Mouse (Mus musculus): Measurements from ENCODE around the gene Dnajc28. TPM values are rescaled to one million over a fixed set of nuclear protein-coding genes. Genes with fewer than 3 reads are reported as not detected.

The Dnajc28 gene
- 5.8 and 6.5 TPM in 2 replicates for polyA plus RNA-seq (2014; fragmentation: Nextera tagmentation; extraction: Ambion mirVana)

DNA sequence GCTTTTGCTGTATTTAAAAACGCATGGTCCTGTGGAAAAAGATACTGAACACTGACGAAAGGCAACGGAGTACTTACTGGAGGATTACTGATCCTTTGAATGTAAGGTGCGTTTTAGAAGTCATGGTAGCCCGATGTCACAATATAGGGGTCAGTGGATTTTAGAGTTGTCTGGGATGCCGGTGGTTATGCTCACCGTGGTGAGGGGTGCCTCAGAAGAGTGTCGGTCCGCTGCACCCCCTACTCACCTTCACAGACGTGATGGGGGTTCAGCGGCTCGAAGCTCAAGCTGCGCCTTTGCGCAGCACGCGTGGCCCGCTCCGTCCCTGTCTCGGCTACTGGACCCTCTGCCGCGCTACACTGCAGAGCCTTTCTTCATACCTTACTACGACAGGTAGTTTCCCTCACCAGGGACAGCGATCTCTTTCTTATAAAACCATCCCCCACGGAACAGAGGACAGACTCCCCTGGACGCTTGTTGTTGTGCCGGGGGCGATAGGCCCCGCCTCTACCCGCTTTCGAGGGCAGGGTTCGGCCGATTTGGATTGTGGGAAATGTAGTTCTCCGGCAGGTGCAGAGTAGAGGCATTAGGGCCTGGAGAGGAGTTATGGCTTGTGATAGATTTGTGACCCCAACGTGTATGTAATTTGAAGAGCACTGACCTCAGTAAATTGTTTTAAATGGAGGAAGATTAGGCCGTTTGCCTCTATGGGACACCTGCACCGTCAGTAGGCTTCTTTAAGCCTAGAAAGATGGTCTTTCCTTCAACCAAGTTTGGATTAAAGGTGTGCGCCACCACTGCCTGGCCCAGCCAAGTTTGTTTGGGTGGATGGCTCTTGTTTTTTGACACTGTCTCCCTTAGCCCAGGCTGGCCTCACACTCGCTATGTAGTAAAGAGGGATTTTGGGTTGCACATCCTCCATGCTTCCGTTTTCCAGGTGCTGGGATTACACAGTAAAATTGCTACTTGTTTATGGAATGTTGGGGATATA, at the start of gene Dnajc28:
TSS of gene Dnajc28 (minus strand) at position 516 of the 991 bp plus-strand sequence.
- Histone ChIP-seq H3K9me3 (ENCODE audit: control insufficient read depth, low read length) (no peaks in the 10 kb centered on the region), H3K4me3 (ENCODE audit: control insufficient read depth in 1 of 2, insufficient read depth in 1 of 2, low read depth in 1 of 2, low read length in 2 of 2) (peak within 1 kb of the TSS; percentile 78 to 82), H3K27me3 (ENCODE audit: control insufficient read depth, insufficient read depth, low read length) (no peaks in the 10 kb centered on the region), H3K27ac (replicated peaks in 1 of 2; ENCODE audit: control insufficient read depth in 1 of 2, insufficient read depth in 1 of 2, low read depth in 2 of 2, low read length in 2 of 2) (no peak within 1 kb of the TSS), H3K36me3 (ENCODE audit: control insufficient read depth, insufficient read depth, low read length) (peaks cover 41% of the 10 kb centered on the region), H3K4me1 (ENCODE audit: control insufficient read depth in 2 of 2, insufficient read depth in 2 of 2, low read length in 2 of 2) (no peaks in the 10 kb centered on the region), H3K4me2 (ENCODE audit: low read length) (peak within 1 kb of the TSS; percentile 91), H3K9ac (ENCODE audit: low read length) (peak within 1 kb of the TSS; percentile 85)
- WGBS: 10% methylated on average over 39 of the region's 39 CpGs
- peak; percentile 81 for ATAC-seq (ENCODE audit: insufficient number of reproducible peaks, insufficient read depth, low FRiP score, low read depth)

DNA sequence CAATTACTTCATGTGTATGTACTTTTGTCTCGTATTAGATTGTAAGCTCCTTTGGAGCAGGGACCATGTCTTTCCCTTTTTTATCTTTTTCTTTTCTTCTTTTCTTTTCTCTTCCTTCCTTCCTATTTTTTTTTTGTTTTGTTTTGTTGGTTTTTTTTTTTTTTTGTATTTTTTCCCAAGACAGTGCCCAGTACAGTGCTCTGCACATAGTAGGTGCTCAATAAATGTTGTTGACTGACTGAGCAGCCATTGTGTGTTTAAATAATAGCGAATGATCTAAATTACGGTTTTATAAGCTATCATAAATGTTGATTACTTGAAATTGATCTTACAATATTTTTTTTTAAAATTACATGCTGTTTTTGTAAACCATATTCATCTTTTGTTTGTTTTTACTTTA, 45.0 kb upstream of the Dnajc28 start:
- Histone ChIP-seq H3K27me3 (ENCODE audit: control insufficient read depth, insufficient read depth, low read length) (no peaks in the 10 kb centered on the region), H3K9ac (ENCODE audit: low read length) (no peak overlapping the region), H3K36me3 (ENCODE audit: control insufficient read depth, insufficient read depth, low read length) (peaks cover 97% of the 10 kb centered on the region), H3K4me3 (ENCODE audit: control insufficient read depth in 1 of 2, insufficient read depth in 1 of 2, low read depth in 1 of 2, low read length in 2 of 2) (no peak overlapping the region), H3K4me2 (ENCODE audit: low read length) (no peak overlapping the region), H3K4me1 (ENCODE audit: control insufficient read depth in 2 of 2, insufficient read depth in 2 of 2, low read length in 2 of 2) (peaks cover 0 to 3% of the 10 kb centered on the region in 2 experiments; a peak in 1 of 4 replicates), H3K9me3 (ENCODE audit: control insufficient read depth, low read length) (no peaks in the 10 kb centered on the region), H3K27ac (replicated peaks in 1 of 2; ENCODE audit: control insufficient read depth in 1 of 2, insufficient read depth in 1 of 2, low read depth in 2 of 2, low read length in 2 of 2) (no peak overlapping the region)
- WGBS: 95% methylated on average over 3 of the region's 3 CpGs
- no peak for ATAC-seq (ENCODE audit: insufficient number of reproducible peaks, insufficient read depth, low FRiP score, low read depth)

DNA sequence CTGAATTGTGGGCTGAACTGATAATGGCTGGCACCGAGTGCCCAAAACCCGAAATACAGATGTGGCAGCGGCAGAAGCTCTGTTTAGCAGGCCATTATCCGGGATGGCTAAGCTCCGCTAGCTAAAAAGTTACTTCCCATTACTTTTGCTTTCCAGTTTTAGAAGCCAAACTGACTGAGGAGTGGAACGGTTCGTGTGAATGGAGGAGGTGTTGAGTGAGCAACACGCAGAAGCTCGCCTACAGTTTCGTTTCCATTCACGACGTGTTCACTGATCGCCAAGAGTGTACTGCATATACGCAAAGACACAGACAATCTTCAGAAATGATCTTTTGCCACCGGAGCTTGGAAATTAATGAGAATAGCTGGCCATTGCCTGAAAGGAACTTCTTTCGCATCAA, 43.5 kb upstream of the Dnajc28 start:
- no peak overlapping the region for H3K9ac ChIP-seq (ENCODE audit: low read length)
- H3K27ac ChIP-seq (replicated peaks in 1 of 2; ENCODE audit: control insufficient read depth in 1 of 2, insufficient read depth in 1 of 2, low read depth in 2 of 2, low read length in 2 of 2): no peak overlapping the region
- no peak overlapping the region for H3K4me2 ChIP-seq (ENCODE audit: low read length)
- H3K27me3 ChIP-seq (ENCODE audit: control insufficient read depth, insufficient read depth, low read length): no peaks in the 10 kb centered on the region
- peaks cover 98% of the 10 kb centered on the region for H3K36me3 ChIP-seq (ENCODE audit: control insufficient read depth, insufficient read depth, low read length)
- ATAC-seq (ENCODE audit: insufficient number of reproducible peaks, insufficient read depth, low FRiP score, low read depth): no peak
- WGBS: 89% methylated on average over 16 of the region's 16 CpGs
- peaks cover 0 to 6% of the 10 kb centered on the region in 2 experiments; a peak in 1 of 4 replicates for H3K4me1 ChIP-seq (ENCODE audit: control insufficient read depth in 2 of 2, insufficient read depth in 2 of 2, low read length in 2 of 2)
- no peak overlapping the region for H3K4me3 ChIP-seq (ENCODE audit: control insufficient read depth in 1 of 2, insufficient read depth in 1 of 2, low read depth in 1 of 2, low read length in 2 of 2)
- no peaks in the 10 kb centered on the region for H3K9me3 ChIP-seq (ENCODE audit: control insufficient read depth, low read length)

DNA sequence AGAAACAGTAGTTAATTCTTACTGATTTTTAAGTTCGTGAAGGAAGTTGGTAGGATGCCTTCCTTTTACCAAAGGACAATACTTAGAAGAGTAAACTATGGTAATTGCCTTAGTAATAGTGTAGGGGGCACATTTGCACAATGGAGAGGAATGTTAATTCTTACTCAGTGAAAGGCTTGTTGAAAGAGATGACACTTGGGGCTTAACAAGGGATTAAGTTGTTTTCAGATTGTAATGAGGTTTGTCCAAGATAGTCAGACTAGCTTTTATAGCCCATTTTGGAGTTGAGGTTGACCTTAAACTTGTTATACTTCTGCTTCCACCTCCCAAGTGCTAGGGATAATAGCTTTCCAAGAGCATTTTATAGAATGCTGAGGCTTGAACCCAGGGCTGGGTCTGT, 42.6 kb upstream of the Dnajc28 start:
- H3K27ac ChIP-seq (replicated peaks in 1 of 2; ENCODE audit: control insufficient read depth in 1 of 2, insufficient read depth in 1 of 2, low read depth in 2 of 2, low read length in 2 of 2): no peak overlapping the region
- no peak overlapping the region for H3K4me3 ChIP-seq (ENCODE audit: control insufficient read depth in 1 of 2, insufficient read depth in 1 of 2, low read depth in 1 of 2, low read length in 2 of 2)
- WGBS: 87% methylated on average over 1 of the region's 1 CpGs

DNA sequence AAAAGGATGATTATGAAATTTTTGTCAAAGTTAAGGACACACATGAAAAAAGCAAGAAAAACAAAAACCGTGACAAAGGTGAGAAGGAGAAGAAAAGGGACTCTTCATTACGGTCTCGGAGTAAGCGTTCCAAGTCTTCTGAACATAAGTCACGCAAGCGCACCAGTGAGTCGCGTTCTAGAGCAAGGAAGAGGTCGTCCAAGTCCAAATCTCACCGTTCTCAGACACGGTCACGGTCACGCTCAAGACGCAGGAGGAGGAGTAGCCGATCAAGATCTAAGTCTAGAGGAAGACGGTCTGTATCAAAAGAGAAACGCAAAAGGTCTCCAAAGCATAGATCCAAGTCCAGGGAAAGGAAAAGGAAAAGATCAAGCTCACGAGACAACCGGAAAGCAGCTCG, 41.0 kb upstream of the Dnajc28 start:
- 96% methylated on average over 20 of the region's 20 CpGs for WGBS
- no peaks in the 10 kb centered on the region for H3K9me3 ChIP-seq (ENCODE audit: control insufficient read depth, low read length)
- no peak overlapping the region for H3K27ac ChIP-seq (replicated peaks in 1 of 2; ENCODE audit: control insufficient read depth in 1 of 2, insufficient read depth in 1 of 2, low read depth in 2 of 2, low read length in 2 of 2)
- H3K4me1 ChIP-seq (ENCODE audit: control insufficient read depth in 2 of 2, insufficient read depth in 2 of 2, low read length in 2 of 2): peaks cover 0 to 6% of the 10 kb centered on the region in 2 experiments; a peak in 1 of 4 replicates
- no peak overlapping the region for H3K4me3 ChIP-seq (ENCODE audit: control insufficient read depth in 1 of 2, insufficient read depth in 1 of 2, low read depth in 1 of 2, low read length in 2 of 2)
- H3K9ac ChIP-seq (ENCODE audit: low read length): no peak overlapping the region
- H3K36me3 ChIP-seq (ENCODE audit: control insufficient read depth, insufficient read depth, low read length): peaks cover 98% of the 10 kb centered on the region
- H3K4me2 ChIP-seq (ENCODE audit: low read length): no peak overlapping the region
- no peaks in the 10 kb centered on the region for H3K27me3 ChIP-seq (ENCODE audit: control insufficient read depth, insufficient read depth, low read length)
- ATAC-seq (ENCODE audit: insufficient number of reproducible peaks, insufficient read depth, low FRiP score, low read depth): no peak

More for the DNA sequence above, 42.6 kb upstream of the Dnajc28 start:
- peaks cover 98% of the 10 kb centered on the region for H3K36me3 ChIP-seq (ENCODE audit: control insufficient read depth, insufficient read depth, low read length)
- peaks cover 0 to 6% of the 10 kb centered on the region in 2 experiments; a peak in 1 of 4 replicates for H3K4me1 ChIP-seq (ENCODE audit: control insufficient read depth in 2 of 2, insufficient read depth in 2 of 2, low read length in 2 of 2)
- no peak overlapping the region for H3K4me2 ChIP-seq (ENCODE audit: low read length)
- H3K27me3 ChIP-seq (ENCODE audit: control insufficient read depth, insufficient read depth, low read length): no peaks in the 10 kb centered on the region
- H3K9me3 ChIP-seq (ENCODE audit: control insufficient read depth, low read length): no peaks in the 10 kb centered on the region
- no peak for ATAC-seq (ENCODE audit: insufficient number of reproducible peaks, insufficient read depth, low FRiP score, low read depth)
- no peak overlapping the region for H3K9ac ChIP-seq (ENCODE audit: low read length)

DNA sequence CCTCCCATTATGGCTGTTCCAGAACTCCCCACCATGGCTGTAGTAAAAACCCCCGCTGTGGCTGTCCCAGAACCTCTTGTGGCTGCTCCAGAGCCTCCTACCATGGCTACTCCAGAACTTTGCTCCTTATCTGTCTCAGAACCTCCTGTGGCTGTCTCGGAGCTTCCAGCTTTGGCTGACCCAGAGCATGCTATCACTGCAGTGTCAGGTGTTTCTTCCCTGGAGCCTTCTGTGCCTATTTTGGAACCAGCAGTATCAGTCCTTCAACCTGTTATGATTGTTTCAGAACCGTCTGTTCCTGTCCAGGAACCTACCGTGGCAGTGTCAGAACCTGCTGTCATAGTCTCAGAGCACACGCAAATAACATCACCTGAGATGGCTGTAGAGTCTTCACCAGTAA, 39.6 kb upstream of the Dnajc28 start:
- peaks cover 97% of the 10 kb centered on the region for H3K36me3 ChIP-seq (ENCODE audit: control insufficient read depth, insufficient read depth, low read length)
- H3K9me3 ChIP-seq (ENCODE audit: control insufficient read depth, low read length): no peaks in the 10 kb centered on the region
- no peak overlapping the region for H3K9ac ChIP-seq (ENCODE audit: low read length)
- no peak for ATAC-seq (ENCODE audit: insufficient number of reproducible peaks, insufficient read depth, low FRiP score, low read depth)
- H3K4me3 ChIP-seq (ENCODE audit: control insufficient read depth in 1 of 2, insufficient read depth in 1 of 2, low read depth in 1 of 2, low read length in 2 of 2): no peak overlapping the region
- H3K27me3 ChIP-seq (ENCODE audit: control insufficient read depth, insufficient read depth, low read length): no peaks in the 10 kb centered on the region
- WGBS: 74% methylated on average over 5 of the region's 5 CpGs
- peaks cover 0 to 6% of the 10 kb centered on the region in 2 experiments; a peak in 1 of 4 replicates for H3K4me1 ChIP-seq (ENCODE audit: control insufficient read depth in 2 of 2, insufficient read depth in 2 of 2, low read length in 2 of 2)
- H3K27ac ChIP-seq (replicated peaks in 1 of 2; ENCODE audit: control insufficient read depth in 1 of 2, insufficient read depth in 1 of 2, low read depth in 2 of 2, low read length in 2 of 2): no peak overlapping the region
- H3K4me2 ChIP-seq (ENCODE audit: low read length): no peak overlapping the region

DNA sequence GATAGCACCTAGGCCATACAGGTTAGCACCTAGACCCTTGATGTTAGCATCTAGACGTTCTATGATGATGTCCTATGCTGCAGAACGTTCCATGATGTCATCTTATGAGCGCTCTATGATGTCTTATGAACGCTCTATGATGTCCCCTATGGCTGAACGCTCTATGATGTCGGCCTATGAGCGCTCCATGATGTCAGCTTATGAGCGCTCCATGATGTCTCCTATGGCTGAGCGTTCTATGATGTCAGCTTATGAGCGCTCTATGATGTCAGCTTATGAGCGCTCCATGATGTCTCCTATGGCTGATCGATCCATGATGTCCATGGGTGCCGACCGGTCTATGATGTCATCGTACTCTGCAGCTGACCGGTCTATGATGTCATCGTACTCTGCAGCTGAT, 38.5 kb upstream of the Dnajc28 start:
- ATAC-seq (ENCODE audit: insufficient number of reproducible peaks, insufficient read depth, low FRiP score, low read depth): 0 out of 2 replicates have a peak, but pooled peaks have one; percentile 35
- no peaks in the 10 kb centered on the region for H3K27me3 ChIP-seq (ENCODE audit: control insufficient read depth, insufficient read depth, low read length)
- no peak overlapping the region for H3K4me2 ChIP-seq (ENCODE audit: low read length)
- H3K9ac ChIP-seq (ENCODE audit: low read length): no peak overlapping the region
- peaks cover 94% of the 10 kb centered on the region for H3K36me3 ChIP-seq (ENCODE audit: control insufficient read depth, insufficient read depth, low read length)
- WGBS: 98% methylated on average over 17 of the region's 17 CpGs
- peaks cover 0 to 6% of the 10 kb centered on the region in 2 experiments; a peak in 2 of 4 replicates for H3K4me1 ChIP-seq (ENCODE audit: control insufficient read depth in 2 of 2, insufficient read depth in 2 of 2, low read length in 2 of 2)
- H3K9me3 ChIP-seq (ENCODE audit: control insufficient read depth, low read length): no peaks in the 10 kb centered on the region
- no peak overlapping the region for H3K27ac ChIP-seq (replicated peaks in 1 of 2; ENCODE audit: control insufficient read depth in 1 of 2, insufficient read depth in 1 of 2, low read depth in 2 of 2, low read length in 2 of 2)
- H3K4me3 ChIP-seq (ENCODE audit: control insufficient read depth in 1 of 2, insufficient read depth in 1 of 2, low read depth in 1 of 2, low read length in 2 of 2): no peak overlapping the region

All from heart, embryonic 14.5 days (tissue).